Mouse (Mus musculus): ENCODE measurements around the gene Mcf2l. TPM values are rescaled to one million over a fixed set of nuclear protein-coding genes. Genes with fewer than 3 reads are reported as not detected.

Gene Mcf2l
- polyA plus RNA-seq, 1 experiment from 2014 or later = 16.8 TPM

GRCm38 (mm10) chr8:12987571-12987970, 114.0 kb downstream of the Mcf2l start:
- TF ChIP-seq EP300 (IDR thresholded peaks at IDR 0.05) = no peak
- no peak for TF ChIP-seq CTCF (IDR thresholded peaks at IDR 0.05)
- ATAC-seq (no peak), DNase-seq (ENCODE audit: low spot score) (no peak)
- H3K27me3 ChIP-seq (replicated peaks; ENCODE audit: insufficient read depth, low read length) = no peaks in the 10 kb centered on the region
- H3K9ac ChIP-seq (replicated peaks; ENCODE audit: low read depth) = no peak overlapping the region
- H3K4me2 ChIP-seq (replicated peaks; ENCODE audit: low read depth, low read length) = no peak overlapping the region
- no peaks in the 10 kb centered on the region for H3K36me3 ChIP-seq (ENCODE audit: insufficient read depth, low read length)
- WGBS = 76% methylated on average over 8 of the region's 8 CpGs
- no peak overlapping the region for H3K4me3 ChIP-seq (ENCODE audit: low read depth, low read length)
- no peaks in the 10 kb centered on the region for H3K4me1 ChIP-seq (ENCODE audit: insufficient read depth, low read depth, low read length)
- H3K27ac ChIP-seq (ENCODE audit: low read length) = no peak overlapping the region
- H3K9me3 ChIP-seq (ENCODE audit: low read length) = no peaks in the 10 kb centered on the region

GRCm38 (mm10) chr8:12988722-12989430, 115.3 kb downstream of the Mcf2l start:
- TF ChIP-seq CTCF (IDR thresholded peaks at IDR 0.05) = peak; percentile 62
- TF ChIP-seq EP300 (IDR thresholded peaks at IDR 0.05) = no peak
- Histone ChIP-seq H3K4me2 (replicated peaks; ENCODE audit: low read depth, low read length) (no peak overlapping the region), H3K27me3 (replicated peaks; ENCODE audit: insufficient read depth, low read length) (no peaks in the 10 kb centered on the region), H3K4me1 (ENCODE audit: insufficient read depth, low read depth, low read length) (no peaks in the 10 kb centered on the region), H3K9ac (replicated peaks; ENCODE audit: low read depth) (no peak overlapping the region), H3K4me3 (ENCODE audit: low read depth, low read length) (no peak overlapping the region), H3K27ac (ENCODE audit: low read length) (no peak overlapping the region), H3K36me3 (ENCODE audit: insufficient read depth, low read length) (no peaks in the 10 kb centered on the region), H3K9me3 (ENCODE audit: low read length) (no peaks in the 10 kb centered on the region)
- no peak for DNase-seq (ENCODE audit: low spot score)
- WGBS = 76% methylated on average over 13 of the region's 13 CpGs
- no peak for ATAC-seq

GRCm38 (mm10) chr8:12991411-12991810, 117.8 kb downstream of the Mcf2l start:
- ATAC-seq (no peak), DNase-seq (ENCODE audit: low spot score) (no peak)
- Histone ChIP-seq H3K4me2 (replicated peaks; ENCODE audit: low read depth, low read length) (no peak overlapping the region), H3K4me3 (ENCODE audit: low read depth, low read length) (no peak overlapping the region), H3K27me3 (replicated peaks; ENCODE audit: insufficient read depth, low read length) (no peaks in the 10 kb centered on the region), H3K4me1 (ENCODE audit: insufficient read depth, low read depth, low read length) (peaks cover 2% of the 10 kb centered on the region; the same call in 1 of the 2 replicates), H3K36me3 (ENCODE audit: insufficient read depth, low read length) (no peaks in the 10 kb centered on the region), H3K9me3 (ENCODE audit: low read length) (no peaks in the 10 kb centered on the region), H3K9ac (replicated peaks; ENCODE audit: low read depth) (no peak overlapping the region), H3K27ac (ENCODE audit: low read length) (no peak overlapping the region)
- TF ChIP-seq CTCF (IDR thresholded peaks at IDR 0.05) = no peak
- TF ChIP-seq EP300 (IDR thresholded peaks at IDR 0.05) = no peak
- WGBS = 66% methylated on average over 10 of the region's 10 CpGs

DNA sequence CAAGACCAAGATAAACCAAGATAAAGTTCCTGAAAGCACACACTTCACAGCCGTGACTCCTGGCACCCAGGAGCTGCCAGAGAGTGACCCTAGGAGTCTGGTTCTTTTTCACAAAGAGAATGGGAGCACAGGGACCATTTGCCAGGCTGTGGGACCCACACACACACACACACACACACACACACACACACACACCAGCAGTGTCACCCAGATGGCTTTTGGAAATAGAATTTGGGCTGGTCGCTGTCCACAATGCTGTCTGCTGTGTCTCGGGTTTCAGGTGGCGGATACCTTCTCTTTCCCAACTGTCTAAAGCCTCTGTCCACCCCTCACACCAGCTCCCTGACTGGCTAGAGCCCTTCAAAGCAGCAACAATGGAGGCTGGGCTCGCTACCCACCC, 120.9 kb downstream of the Mcf2l start:
- H3K36me3 ChIP-seq (ENCODE audit: insufficient read depth, low read length) = no peaks in the 10 kb centered on the region
- peaks cover 5% of the 10 kb centered on the region; the same call in 1 of the 2 replicates for H3K4me1 ChIP-seq (ENCODE audit: insufficient read depth, low read depth, low read length)
- DNase-seq (ENCODE audit: low spot score) (no peak), ATAC-seq (no peak)
- H3K4me2 ChIP-seq (replicated peaks; ENCODE audit: low read depth, low read length) = no peak overlapping the region
- H3K4me3 ChIP-seq (ENCODE audit: low read depth, low read length) = no peak overlapping the region
- H3K9ac ChIP-seq (replicated peaks; ENCODE audit: low read depth) = no peak overlapping the region
- H3K9me3 ChIP-seq (ENCODE audit: low read length) = no peaks in the 10 kb centered on the region
- H3K27ac ChIP-seq (ENCODE audit: low read length) = no peak overlapping the region
- 71% methylated on average over 5 of the region's 5 CpGs for WGBS
- H3K27me3 ChIP-seq (replicated peaks; ENCODE audit: insufficient read depth, low read length) = no peaks in the 10 kb centered on the region
- TF ChIP-seq CTCF (IDR thresholded peaks at IDR 0.05) (no peak), EP300 (IDR thresholded peaks at IDR 0.05) (no peak)

DNA sequence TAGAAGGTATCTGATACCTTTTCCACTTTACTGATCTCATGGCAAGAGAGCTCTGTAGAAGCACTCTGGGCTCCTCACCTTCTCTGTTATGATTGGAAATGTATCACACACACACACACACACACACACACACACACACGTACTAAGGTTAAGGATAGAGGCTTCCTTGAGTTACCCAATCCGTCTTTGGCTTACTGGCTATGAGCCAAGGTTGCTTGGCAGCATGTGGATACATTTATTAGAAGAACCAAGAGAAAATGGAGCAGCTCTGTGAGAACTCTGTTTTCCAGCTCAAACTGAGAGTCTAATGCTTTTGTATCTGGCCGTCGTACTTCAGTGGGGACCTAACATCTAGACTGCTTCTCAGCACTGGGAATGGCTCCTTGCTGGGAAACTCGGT, 121.9 kb downstream of the Mcf2l start:
- Histone ChIP-seq H3K36me3 (ENCODE audit: insufficient read depth, low read length) (no peaks in the 10 kb centered on the region), H3K27me3 (replicated peaks; ENCODE audit: insufficient read depth, low read length) (no peaks in the 10 kb centered on the region), H3K4me3 (ENCODE audit: low read depth, low read length) (no peak overlapping the region), H3K9me3 (ENCODE audit: low read length) (no peaks in the 10 kb centered on the region), H3K9ac (replicated peaks; ENCODE audit: low read depth) (no peak overlapping the region), H3K4me2 (replicated peaks; ENCODE audit: low read depth, low read length) (no peak overlapping the region), H3K4me1 (ENCODE audit: insufficient read depth, low read depth, low read length) (peaks cover 5% of the 10 kb centered on the region; the same call in 1 of the 2 replicates), H3K27ac (ENCODE audit: low read length) (no peak overlapping the region)
- no peak for ATAC-seq
- DNase-seq (ENCODE audit: low spot score) = peak; percentile 64
- 37% methylated on average over 5 of the region's 5 CpGs for WGBS
- TF ChIP-seq EP300 (IDR thresholded peaks at IDR 0.05) = peak; percentile 29; the same call in 1 of the 2 replicates
- TF ChIP-seq CTCF (IDR thresholded peaks at IDR 0.05) = no peak

- H3K9ac ChIP-seq (replicated peaks; ENCODE audit: low read depth) = no peak overlapping the region
- no peaks in the 10 kb centered on the region for H3K27me3 ChIP-seq (replicated peaks; ENCODE audit: insufficient read depth, low read length)
- peaks cover 5% of the 10 kb centered on the region; the same call in 1 of the 2 replicates for H3K4me1 ChIP-seq (ENCODE audit: insufficient read depth, low read depth, low read length)
- no peaks in the 10 kb centered on the region for H3K9me3 ChIP-seq (ENCODE audit: low read length)
- TF ChIP-seq EP300 (IDR thresholded peaks at IDR 0.05) (peak; percentile 54), CTCF (IDR thresholded peaks at IDR 0.05) (no peak)
- peak; percentile 87 for ATAC-seq
- 35% methylated on average over 8 of the region's 8 CpGs for WGBS
- peak overlapping the region; percentile 77; the same call in 1 of the 2 replicates for H3K27ac ChIP-seq (ENCODE audit: low read length)
- 0 out of 2 replicates have a peak, but pooled peaks cover 1% of the 10 kb centered on the region for H3K36me3 ChIP-seq (ENCODE audit: insufficient read depth, low read length)
- DNase-seq (ENCODE audit: low spot score) = peak; percentile 89
- H3K4me3 ChIP-seq (ENCODE audit: low read depth, low read length) = no peak overlapping the region
- H3K4me2 ChIP-seq (replicated peaks; ENCODE audit: low read depth, low read length) = no peak overlapping the region
These were observed 123.2 kb downstream of the Mcf2l start for GRCm38 (mm10) chr8:12996831-12997275.

Data from lung, postnatal 0 days (tissue).